Mouse (Mus musculus): ENCODE results near the gene Rfx4.

- TF ChIP-seq CTCF (IDR thresholded peaks at IDR 0.05) (no peak), EP300 (IDR thresholded peaks at IDR 0.05; ENCODE audit: insufficient read depth, low read depth, low read length) (no peak), POLR2A (IDR thresholded peaks at IDR 0.05; ENCODE audit: insufficient read depth, low read depth, low read length) (no peak)
These were observed 24.9 kb upstream of the Rfx4 start for GRCm38 (mm10) chr10:84730956-84731355.

Data from heart, adult 2 months (tissue).